Mouse (Mus musculus) midbrain, embryonic 14.5 days (tissue): ENCODE measurements at regions not wholly inside any gene's neighbourhood (a gene's known extent, or its start where the extent isn't known, plus 50 kb on each side); places are given as distances from the start of the nearest gene placed in this dataset.
A peak's percentile ranks its signal among the peaks of the same experiment; 100 is the strongest.

Source experiments
- ATAC-seq: fragments of 200-750 bp; cut with Nextera tagmentation; 2 replicates; pipeline ENCODE4 v1.8.0; 2017; ENCODE audit warnings: moderate number of reproducible peaks, moderate library complexity; ENCODE audit not compliant: low FRiP score, low TSS enrichment
- DNase-seq: peaks from one replicate; pipeline ENCODE4 v3.0.0-alpha.2; 2015
- H3K27ac ChIP-seq: fragments of 300-500 bp; sonication (generic); replicated peaks from 2 replicates; pipeline ENCODE4 v1.5.1; 2014; ENCODE audit warnings: mild to moderate bottlenecking, low read depth, low read length, moderate library complexity
- H3K27me3 ChIP-seq: fragments of 300-500 bp; sonication (generic); 2 replicates; pipeline ENCODE4 v1.6.1; 2014; ENCODE audit warnings: low read length, control low read depth, mixed read lengths; ENCODE audit not compliant: control insufficient read depth, insufficient read depth
- H3K36me3 ChIP-seq: fragments of 300-500 bp; sonication (generic); 2 replicates; pipeline ENCODE4 v1.6.1; 2014; ENCODE audit warnings: low read length, control low read depth; ENCODE audit not compliant: control insufficient read depth, insufficient read depth
- H3K4me1 ChIP-seq: fragments of 300-500 bp; sonication (generic); 2 replicates; pipeline ENCODE4 v1.6.1; 2014; ENCODE audit warnings: mild to moderate bottlenecking, antibody characterized with exemption, low read length, control low read depth; ENCODE audit not compliant: control insufficient read depth, insufficient read depth
- H3K4me2 ChIP-seq: fragments of 300-500 bp; sonication (generic); 2 replicates; pipeline ENCODE4 v1.6.1; 2014; ENCODE audit warnings: mild to moderate bottlenecking, low read length, moderate library complexity
- H3K4me3 ChIP-seq: fragments of 300-500 bp; sonication (generic); replicated peaks from 2 replicates; pipeline ENCODE4 v1.5.1; 2014; ENCODE audit warnings: low read depth, low read length
- H3K9ac ChIP-seq: fragments of 300-500 bp; sonication (generic); replicated peaks from 2 replicates; pipeline ENCODE4 v1.6.1; 2014; ENCODE audit warnings: mild to moderate bottlenecking, low read length, moderate library complexity
- H3K9me3 ChIP-seq: fragments of 300-500 bp; sonication (generic); 2 replicates; pipeline ENCODE4 v1.6.1; 2016; ENCODE audit warnings: low read length, control low read depth, mixed read lengths; ENCODE audit not compliant: control insufficient read depth
- WGBS: fragments of 180-500 bp; shearing (Covaris S2); extraction: QIAGEN DNeasy Blood & Tissue Kit; methylation state at CpG from one replicate; pipeline ENCODE4 v1.1.7; 2014; 5-methylcytosine and 5-hydroxymethylcytosine counted together

DNA sequence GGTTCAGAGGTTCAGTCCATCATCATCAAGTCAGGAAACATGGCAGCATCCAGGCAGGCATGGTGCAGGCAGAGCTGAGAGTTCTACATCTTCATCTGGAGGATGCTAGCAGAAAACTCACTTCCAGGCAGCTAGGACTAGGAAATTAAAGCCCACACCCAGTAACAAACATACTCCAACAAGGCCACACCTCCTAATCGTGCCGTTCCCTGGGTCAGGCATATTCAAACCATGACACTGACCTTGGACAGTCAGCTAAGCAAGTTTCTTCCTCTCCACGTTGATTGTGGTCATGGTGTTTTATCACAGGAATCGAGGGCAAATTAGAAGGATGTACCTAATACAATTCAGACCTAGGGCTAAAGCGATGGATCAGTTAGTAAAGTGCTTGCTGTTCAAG is 294.5 kb downstream of the Rngtt start:
- H3K9ac ChIP-seq: no peak overlapping the region
- DNase-seq (no peak), ATAC-seq (no peak)
- no peaks in the 10 kb centered on the region for H3K9me3 ChIP-seq
- H3K27me3 ChIP-seq: peaks cover 6% of the 10 kb centered on the region; the same call in 1 of the 2 replicates
- 0 out of 2 replicates have a peak, but pooled peaks cover 11% of the 10 kb centered on the region for H3K4me1 ChIP-seq
- WGBS: 94% methylated on average over 5 of the region's 5 CpGs
- no peak overlapping the region for H3K27ac ChIP-seq
- no peak overlapping the region for H3K4me3 ChIP-seq
- no peaks in the 10 kb centered on the region for H3K36me3 ChIP-seq
- no peak overlapping the region for H3K4me2 ChIP-seq

DNA sequence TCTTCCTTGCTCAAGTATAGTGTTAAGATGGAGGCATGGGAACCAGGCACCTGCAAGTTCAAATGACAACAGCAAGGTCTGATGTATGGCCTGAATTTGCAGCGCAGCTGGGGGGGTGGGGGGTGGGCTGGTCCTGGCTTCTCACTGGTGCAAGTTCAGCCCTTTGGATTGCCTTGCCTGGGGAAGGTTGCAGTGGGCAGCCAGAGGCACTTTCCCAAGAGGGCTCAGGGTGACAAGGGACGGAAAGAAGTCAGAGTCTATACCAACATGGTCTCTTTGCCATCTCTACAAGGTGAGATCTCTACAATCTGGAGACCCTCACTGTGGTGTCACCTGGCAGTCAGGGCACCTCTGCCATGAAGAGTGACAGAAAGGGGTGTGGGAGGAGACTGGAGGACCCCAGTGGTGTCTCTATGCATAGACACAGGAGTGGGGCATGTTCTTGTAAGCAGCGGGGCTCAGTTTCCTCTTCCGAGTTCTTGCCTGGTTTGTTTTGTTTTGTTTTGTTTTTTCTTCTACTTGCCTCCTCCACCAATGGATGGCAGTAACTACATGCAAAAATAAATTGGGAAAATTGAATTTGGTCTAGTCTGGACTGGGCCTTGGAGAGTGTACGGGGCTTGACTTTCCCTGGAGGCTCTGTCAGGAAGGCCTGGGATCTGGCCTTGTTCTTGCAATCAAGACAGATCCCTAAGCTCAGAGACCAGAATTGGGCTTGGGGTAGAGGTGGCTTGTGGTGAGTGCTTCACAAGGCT is 284.4 kb upstream of the Cnr1 start:
- Histone ChIP-seq H3K4me2 (no peak overlapping the region), H3K9ac (no peak overlapping the region), H3K27ac (no peak overlapping the region), H3K27me3 (no peaks in the 10 kb centered on the region), H3K4me1 (peaks cover 10% of the 10 kb centered on the region; the same call in 1 of the 2 replicates), H3K9me3 (no peaks in the 10 kb centered on the region), H3K36me3 (no peaks in the 10 kb centered on the region), H3K4me3 (no peak overlapping the region)
- ATAC-seq (no peak), DNase-seq (peak; percentile 31)
- 89% methylated on average over 5 of the region's 5 CpGs for WGBS

DNA sequence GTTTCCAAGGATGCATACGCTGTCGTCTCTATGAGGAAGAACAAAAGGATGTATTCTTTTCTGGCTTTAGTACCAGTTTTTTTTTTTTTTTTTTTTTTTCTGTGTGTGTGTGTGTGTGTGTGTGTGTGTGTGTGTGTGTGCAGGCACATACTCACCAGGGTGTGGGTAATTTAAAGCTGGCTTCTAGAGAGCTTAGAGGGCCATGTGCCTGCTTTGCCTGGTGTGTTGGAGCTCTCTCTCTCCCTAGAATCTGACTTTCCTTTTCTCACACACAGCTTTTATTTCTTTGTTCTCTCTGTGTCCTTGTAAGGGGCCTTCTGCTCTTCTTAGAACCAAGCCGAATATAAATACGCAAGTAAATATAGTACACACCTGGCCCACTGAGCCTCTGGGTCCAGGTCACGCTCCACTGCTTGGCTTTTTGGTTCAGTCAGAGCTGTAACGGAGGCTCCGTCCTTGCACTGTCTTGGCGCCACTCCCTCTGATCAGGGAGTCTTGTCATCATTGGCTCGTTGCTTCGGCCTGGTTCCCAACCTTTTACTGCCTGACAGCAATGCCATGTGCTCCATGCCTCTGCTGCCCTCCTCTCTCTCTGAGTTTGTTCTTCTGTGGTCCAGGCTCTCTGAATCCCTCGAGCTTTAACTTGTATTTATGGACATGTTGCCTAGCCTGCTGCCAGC is 283.7 kb upstream of the Cnr1 start:
- Histone ChIP-seq H3K27me3 (no peaks in the 10 kb centered on the region), H3K4me2 (no peak overlapping the region), H3K27ac (no peak overlapping the region; the same call in 1 of the 2 replicates), H3K9ac (no peak overlapping the region), H3K4me1 (peaks cover 10% of the 10 kb centered on the region; the same call in 1 of the 2 replicates), H3K36me3 (no peaks in the 10 kb centered on the region), H3K9me3 (no peaks in the 10 kb centered on the region), H3K4me3 (no peak overlapping the region)
- DNase-seq (peak; percentile 38), ATAC-seq (peak; percentile 40; the same call in 1 of the 2 replicates)
- WGBS: 49% methylated on average over 11 of the region's 11 CpGs

DNA sequence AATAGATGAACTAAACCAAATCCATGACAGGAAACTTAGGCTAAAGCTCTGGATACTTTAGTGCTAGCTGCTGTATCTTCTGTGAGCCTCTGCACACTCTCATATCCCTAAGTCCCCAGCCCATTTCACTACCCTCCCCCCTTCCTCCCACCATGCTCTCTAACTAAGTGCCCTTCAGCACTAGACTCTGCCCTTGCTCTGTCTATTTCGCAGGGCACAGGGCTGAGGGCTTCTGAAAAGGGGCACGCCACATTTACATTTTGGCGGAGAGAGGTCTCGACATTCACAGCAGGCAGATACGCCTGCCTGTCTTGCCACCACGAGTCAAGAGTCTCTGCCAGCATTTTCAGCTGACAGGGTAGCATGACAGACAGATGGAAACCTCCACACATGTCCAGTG is 282.5 kb upstream of the Cnr1 start:
- no peak overlapping the region for H3K4me3 ChIP-seq
- no peak for ATAC-seq
- H3K9me3 ChIP-seq: no peaks in the 10 kb centered on the region
- no peaks in the 10 kb centered on the region for H3K27me3 ChIP-seq
- H3K4me1 ChIP-seq: peaks cover 10% of the 10 kb centered on the region; the same call in 1 of the 2 replicates
- H3K4me2 ChIP-seq: no peak overlapping the region
- peak; percentile 12 for DNase-seq
- WGBS: 29% methylated on average over 6 of the region's 6 CpGs
- no peak overlapping the region for H3K9ac ChIP-seq
- no peaks in the 10 kb centered on the region for H3K36me3 ChIP-seq
- H3K27ac ChIP-seq: 0 out of 2 replicates have a peak overlapping the region, but pooled peaks have one; percentile 22

DNA sequence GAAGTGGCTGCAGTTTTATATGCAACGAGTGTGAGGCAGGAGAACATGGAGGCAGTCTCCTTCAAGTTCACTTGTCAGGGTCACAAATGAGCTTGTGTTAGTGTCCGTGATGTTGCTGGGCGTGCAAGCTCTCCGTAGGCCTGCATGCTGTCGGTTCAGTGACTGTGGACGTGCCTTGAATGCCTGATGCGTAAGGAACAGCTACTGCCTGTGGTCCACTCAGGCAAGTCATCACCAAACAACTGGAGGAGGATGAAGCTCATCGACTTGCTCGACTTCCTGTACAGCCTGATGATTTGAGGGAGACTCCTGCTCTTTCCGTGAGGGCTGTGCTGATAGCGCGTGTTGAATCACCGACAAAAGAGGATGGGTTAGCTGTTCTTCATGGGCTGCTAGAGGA is 281.9 kb upstream of the Cnr1 start:
- ATAC-seq (no peak), DNase-seq (peak; percentile 47)
- 82% methylated on average over 13 of the region's 13 CpGs for WGBS
- H3K4me2 ChIP-seq: no peak overlapping the region
- H3K9ac ChIP-seq: no peak overlapping the region
- no peak overlapping the region for H3K4me3 ChIP-seq
- peaks cover 10% of the 10 kb centered on the region; the same call in 1 of the 2 replicates for H3K4me1 ChIP-seq
- H3K27ac ChIP-seq: no peak overlapping the region
- no peaks in the 10 kb centered on the region for H3K9me3 ChIP-seq
- no peaks in the 10 kb centered on the region for H3K27me3 ChIP-seq
- H3K36me3 ChIP-seq: no peaks in the 10 kb centered on the region

DNA sequence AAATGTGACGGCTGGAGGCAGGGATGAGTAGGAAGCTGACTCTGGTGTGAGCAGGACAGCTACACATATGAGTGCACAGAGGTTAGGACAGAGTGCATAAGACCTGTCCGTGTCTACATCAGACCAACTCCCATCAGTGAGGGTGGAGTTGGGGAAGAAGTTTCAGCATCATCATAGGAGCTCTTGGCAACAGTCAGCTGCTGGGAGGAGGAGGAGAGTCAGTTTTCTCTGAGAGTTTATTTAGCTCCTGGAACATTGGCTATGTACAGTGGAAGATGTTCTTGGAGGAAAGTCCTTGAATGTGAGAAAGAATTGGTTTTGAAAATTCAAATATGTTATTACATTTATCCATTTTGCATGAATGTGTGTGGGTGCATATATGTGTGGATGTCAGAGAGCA is 279.2 kb upstream of the Cnr1 start:
- Histone ChIP-seq H3K36me3 (no peaks in the 10 kb centered on the region), H3K27ac (no peak overlapping the region), H3K4me1 (peaks cover 10% of the 10 kb centered on the region; the same call in 1 of the 2 replicates), H3K4me2 (no peak overlapping the region), H3K27me3 (no peaks in the 10 kb centered on the region), H3K4me3 (no peak overlapping the region), H3K9ac (no peak overlapping the region), H3K9me3 (no peaks in the 10 kb centered on the region)
- DNase-seq (no peak), ATAC-seq (no peak)
- WGBS: 92% methylated on average over 2 of the region's 2 CpGs

DNA sequence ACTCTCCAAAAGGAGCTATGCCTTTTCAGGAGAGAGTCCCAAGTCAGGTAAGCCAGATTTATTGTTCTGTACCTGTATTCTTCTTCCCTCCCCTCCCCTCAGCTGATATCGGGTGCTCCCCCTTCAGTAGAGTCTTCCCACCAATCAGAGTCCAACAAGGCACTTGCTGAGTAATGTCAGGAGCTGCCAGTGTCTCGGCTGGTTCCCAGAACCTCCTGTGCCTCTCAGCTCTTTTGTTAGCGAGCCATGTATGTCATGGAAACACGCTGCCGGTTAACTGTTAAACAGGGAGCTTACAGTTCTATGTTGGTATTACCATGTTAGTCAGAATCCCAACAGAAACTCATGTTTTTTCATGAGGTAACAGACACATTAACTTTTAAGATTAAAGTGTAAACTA is 273.1 kb upstream of the Cnr1 start:
- H3K4me1 ChIP-seq: no peaks in the 10 kb centered on the region
- ATAC-seq (no peak), DNase-seq (no peak)
- 87% methylated on average over 5 of the region's 5 CpGs for whole genome bisulfite sequencing
- H3K4me3 ChIP-seq: no peak overlapping the region
- H3K27ac ChIP-seq: no peak overlapping the region
- H3K27me3 ChIP-seq: no peaks in the 10 kb centered on the region
- no peak overlapping the region for H3K4me2 ChIP-seq
- H3K36me3 ChIP-seq: no peaks in the 10 kb centered on the region
- no peaks in the 10 kb centered on the region for H3K9me3 ChIP-seq
- H3K9ac ChIP-seq: no peak overlapping the region

DNA sequence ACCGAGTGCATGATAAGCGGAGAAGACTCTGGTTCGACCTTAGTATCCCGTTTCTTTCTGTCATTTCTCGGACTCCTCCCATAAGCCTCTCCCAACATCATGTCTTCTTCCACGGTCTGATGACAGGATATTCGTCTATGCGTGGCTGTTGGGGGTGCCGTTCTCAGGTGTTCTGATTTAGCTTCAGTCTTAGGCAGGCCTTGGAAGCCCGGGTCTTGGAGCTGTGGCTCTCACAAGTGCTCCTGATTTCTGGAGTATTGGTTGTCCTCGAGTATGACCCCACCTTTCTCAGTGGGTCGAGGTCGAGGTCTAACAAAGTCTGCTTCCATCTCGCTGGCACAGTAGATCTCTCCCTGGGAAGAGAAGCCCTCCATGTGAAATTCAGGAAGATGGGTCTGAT is 264.6 kb upstream of the Cnr1 start:
- H3K36me3 ChIP-seq: no peaks in the 10 kb centered on the region
- DNase-seq: no peak
- WGBS: 94% methylated on average over 14 of the region's 14 CpGs
- ATAC-seq: no peak
- no peak overlapping the region for H3K27ac ChIP-seq
- peaks cover 7% of the 10 kb centered on the region for H3K4me1 ChIP-seq
- H3K9me3 ChIP-seq: no peaks in the 10 kb centered on the region
- H3K9ac ChIP-seq: no peak overlapping the region
- H3K4me3 ChIP-seq: no peak overlapping the region
- H3K4me2 ChIP-seq: no peak overlapping the region
- H3K27me3 ChIP-seq: no peaks in the 10 kb centered on the region

DNA sequence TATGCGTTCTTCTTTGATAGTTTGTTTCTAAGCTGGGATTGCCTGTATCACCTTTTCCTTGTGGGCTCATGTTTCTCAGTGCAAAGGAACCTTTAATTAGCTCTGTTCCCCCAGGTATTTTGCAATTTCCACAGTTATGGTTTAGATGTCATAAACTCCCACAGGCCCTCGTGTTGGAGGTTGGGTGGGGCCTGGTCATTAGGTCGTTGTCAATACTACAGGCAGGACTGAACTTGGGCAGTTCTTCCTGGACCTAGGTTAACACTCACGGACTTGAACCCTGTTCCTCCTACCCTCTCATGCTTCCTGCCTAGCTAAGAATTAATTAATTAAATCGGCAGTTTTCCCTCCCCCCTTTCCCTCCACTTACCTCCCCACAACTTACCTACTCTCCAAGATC is 263.8 kb upstream of the Cnr1 start:
- WGBS: 86% methylated on average over 5 of the region's 5 CpGs

More for the DNA sequence above, 263.8 kb upstream of the Cnr1 start:
- no peak for DNase-seq
- Histone ChIP-seq H3K27me3 (no peaks in the 10 kb centered on the region), H3K27ac (no peak overlapping the region), H3K9me3 (no peaks in the 10 kb centered on the region), H3K4me1 (peaks cover 7% of the 10 kb centered on the region), H3K4me2 (no peak overlapping the region), H3K4me3 (no peak overlapping the region), H3K9ac (no peak overlapping the region), H3K36me3 (no peaks in the 10 kb centered on the region)
- ATAC-seq: no peak
